Mouse (Mus musculus): ENCODE measurements around the gene Sephs2.
"Not testable (repeated sequence)": the region's sequence is repeated elsewhere in the genome, so short reads cannot be mapped to it uniquely, and the experiment has no call there.

The Sephs2 gene

DNA sequence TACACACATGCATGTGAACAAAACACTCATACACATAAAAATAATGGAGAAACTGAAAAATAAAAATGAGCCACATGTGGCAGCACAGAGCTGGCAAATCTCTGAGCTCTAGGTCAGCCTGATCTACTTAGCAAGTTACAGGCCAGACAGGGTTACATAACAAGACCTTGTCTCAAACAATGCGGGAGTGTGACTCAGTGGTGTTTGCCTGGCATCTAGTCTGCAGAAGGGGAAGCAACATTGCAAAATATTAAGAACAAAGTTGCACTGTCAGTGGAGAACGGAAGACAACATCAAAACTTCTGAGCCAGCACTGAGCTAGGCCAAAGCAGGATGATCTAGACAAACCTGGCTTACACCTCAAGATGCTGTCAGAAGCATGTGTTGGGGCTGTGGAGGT is 3.6 kb downstream of the Sephs2 start:
- no peak for DNase-seq

DNA sequence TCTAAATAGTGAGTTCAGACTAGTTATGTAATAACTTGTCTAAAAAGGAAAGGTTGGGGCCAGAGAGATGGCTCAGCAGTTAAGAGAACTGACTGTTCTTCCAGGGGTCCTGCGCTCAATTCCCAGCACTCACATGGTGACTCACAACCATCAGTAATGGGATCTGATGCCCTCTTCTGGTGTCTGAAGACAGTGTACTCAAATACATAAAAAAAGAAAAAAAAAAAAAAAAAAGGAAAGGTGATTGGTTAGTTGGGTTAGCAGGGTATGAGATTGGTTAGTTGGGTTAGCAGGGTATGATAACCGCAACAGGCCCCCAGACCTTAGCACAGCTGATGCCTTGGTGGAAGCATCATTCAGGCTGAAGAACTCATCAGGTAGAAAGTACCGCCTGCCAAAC is 10.3 kb downstream of the Sephs2 start:
- DNase-seq = no peak

DNA sequence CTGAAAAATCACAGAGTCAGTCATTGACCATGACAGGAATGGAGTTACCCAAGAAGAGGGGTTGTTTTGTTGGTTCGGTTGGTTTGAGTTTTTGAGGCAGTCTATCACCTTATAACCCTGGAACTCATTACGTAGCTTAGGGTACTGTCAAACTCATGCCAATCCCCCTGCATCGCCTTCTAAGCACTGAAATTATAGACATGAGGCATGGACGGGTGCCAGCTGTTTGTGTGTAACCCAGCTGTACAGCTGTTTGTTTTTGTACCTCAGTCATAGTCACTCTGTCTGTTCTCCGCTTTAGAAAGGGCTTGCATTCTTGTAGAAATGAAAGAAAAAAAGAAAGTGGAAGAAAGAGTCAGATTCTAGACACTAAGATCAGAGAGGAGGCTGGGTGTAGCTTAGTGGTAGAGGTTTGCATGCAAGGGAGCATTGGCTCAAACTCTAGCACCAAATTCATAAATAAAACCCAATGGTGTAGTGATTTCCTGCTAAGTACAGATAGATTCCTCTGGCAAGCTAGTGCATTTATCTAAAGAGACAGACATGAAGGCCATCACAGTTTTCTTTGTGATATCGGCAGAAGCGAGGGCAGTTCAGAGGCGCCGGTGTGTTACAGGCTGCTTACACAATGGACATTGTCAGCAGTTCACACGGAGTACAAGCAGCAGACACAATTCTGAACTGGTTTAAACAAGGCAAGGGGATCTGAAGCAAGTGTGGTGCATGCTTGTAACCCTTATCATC is 11.5 kb downstream of the Sephs2 start:
- DNase-seq = no peak

DNA sequence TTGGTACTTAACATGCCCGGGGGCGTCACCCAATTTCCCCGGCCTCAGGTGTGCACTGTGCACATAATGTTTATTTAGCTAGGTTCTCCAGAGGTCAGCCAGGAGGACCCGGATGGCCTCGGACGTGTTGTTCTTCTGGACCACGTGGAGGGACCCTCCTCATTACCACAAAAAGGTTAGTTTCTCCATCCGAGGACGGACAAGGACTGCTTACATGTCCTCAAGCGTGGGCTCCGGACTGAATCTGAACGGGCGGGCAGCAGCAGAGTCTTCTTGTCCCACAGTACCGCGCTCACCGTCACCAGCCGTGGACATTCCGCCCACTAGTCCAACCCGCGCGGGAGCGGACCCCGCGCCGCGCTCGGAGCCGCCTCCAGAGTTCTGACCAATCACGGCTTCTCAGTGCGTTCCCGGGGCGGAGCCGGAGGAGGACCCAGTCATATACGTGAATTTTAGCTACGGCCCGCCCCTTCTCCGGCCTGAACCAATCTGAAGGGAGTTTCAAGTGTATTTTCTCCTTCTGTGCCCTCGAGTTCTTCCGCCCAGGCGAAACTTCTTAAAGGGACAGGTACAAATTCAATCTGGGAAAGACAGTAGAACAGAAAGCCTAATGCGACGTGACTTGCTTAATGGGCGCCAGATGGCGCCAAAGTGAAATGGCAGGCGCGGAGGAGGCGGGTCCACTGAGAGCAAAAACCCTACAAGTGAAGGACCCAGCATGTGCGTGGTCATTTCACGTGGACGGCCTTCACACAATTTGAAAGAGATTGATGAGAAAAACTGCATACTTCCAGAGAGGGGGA is 13.3 kb downstream of the Sephs2 start, which contains the start of gene Dctpp1:
TSS of gene Dctpp1 (minus strand) at position 401 of the 803 bp plus-strand sequence.
- peak; percentile 97 to 98 for DNase-seq

DNA sequence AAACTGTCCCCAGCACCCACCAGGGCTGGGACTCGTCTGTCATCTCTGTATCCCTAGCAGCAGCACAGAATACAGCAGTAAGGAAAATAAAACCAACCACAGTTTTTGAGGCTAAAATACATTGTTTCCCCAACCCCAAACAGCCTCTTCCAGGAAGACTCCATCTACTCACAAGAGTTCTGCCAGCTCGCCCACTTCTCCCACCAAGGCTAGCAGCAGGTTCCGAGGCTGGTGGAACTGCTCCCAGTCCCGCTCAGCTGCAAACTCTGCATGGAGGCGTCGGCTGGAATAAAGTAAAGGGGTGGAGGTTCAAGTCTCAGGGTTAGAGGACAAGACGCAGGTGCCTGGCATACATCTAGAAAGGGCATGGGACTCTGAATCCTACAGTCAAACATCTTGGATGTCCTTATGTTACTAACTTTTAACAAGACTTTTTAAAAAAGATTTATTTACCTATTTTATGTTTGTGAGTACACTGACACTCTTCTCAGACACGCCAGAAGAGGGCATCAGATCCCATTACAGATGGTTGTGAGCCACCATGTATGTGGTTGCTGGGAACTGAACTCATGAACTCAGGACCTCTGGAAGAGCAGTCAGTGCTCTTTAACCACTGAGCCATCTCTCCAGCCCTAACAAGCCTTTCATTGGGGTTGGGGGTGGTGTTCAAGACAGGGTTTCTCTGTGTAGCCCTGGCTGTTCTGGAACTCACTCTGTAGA is 14.5 kb downstream of the Sephs2 start:
- no peak for DNase-seq

DNA sequence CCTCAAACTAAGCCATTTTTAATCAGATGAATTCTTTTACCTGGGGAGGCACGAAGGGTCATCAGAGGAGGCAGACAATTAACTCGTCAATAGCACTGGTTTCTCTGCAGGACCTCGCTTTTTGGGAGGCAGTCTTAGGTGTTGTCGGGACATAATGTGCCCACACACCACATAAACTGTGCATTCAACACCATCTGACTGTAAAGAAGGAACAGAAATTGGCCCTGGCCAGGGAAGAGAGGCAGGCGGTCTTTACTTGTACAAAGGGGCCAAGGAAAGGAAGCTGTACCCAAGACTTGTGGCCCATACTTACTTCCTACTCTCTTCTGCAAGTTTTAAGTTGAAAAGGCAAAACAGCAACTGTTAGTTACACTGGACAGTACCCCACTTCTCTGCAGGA is 17.3 kb downstream of the Sephs2 start:
- no peak for DNase-seq

DNA sequence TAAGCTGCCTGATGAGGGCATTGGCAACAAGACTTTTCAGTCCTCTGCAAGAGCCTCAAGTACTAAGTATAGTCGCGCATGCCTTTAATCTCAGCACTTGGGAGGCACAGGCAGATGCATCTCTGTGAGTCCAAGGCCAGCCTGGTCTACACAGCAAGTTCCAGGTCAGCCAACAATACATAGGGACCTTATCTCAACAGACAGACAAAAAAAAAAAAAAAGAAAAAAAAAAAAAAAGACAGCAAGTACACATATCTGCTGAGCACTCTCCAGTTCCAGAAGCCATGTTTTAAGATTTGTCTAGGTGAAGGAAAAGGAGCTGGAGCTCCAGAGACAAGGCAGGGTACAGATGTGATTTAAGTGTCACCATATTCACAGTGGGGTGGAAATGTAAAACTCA is 17.9 kb downstream of the Sephs2 start:
- no peak for DNase-seq

DNA sequence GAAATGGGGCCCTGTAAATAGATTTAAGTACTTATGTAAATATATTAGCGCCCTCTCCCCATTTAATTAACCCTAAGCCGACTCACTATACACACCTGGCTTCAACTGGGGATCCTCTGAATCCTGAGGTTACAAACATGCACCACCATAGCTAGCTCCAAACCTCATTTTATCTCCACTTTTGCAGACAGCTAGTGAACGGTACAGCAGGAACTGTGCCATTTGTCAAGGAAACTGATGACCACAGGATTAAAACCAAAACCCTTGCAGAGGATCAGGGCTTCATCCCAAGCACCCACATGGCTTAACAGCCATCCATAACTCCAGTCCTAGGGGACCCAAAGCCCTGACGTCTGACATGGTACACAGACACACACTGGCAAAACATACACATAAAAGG is 18.8 kb downstream of the Sephs2 start:
- DNase-seq = no peak

DNA sequence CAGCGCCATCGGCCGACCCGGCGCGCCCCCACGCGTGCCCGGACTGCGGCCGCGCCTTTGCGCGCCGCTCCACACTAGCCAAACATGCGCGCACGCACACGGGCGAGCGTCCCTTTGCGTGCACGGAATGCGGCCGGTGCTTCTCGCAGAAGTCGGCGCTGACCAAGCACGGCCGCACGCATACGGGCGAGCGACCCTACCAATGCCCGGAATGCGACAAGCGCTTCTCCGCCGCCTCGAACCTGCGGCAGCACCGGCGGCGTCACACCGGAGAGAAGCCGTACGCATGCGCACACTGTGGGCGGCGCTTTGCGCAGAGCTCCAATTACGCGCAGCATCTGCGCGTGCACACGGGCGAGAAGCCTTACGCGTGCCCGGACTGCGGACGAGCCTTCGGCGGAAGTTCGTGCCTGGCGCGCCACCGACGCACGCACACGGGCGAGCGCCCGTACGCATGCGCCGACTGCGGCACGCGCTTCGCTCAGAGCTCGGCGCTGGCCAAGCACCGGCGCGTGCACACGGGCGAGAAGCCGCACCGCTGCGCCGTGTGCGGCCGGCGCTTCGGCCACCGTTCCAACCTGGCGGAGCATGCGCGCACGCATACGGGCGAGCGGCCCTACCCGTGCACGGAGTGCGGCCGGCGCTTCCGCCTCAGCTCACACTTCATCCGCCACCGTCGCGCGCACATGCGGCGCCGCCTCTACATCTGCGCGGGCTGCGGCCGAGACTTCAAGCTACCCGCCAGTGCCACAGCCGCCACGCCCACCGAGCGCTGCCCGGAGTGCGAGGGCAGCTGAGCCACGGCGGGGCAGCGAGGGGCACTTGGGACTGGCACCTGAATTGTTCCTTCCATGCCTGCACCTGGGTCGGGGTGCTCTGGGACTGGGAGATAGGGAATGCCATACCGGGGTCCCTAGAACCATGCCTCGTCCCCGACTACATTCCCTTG is 19.8 kb downstream of the Sephs2 start:
- peak; percentile 97 to 98 for DNase-seq

DNA sequence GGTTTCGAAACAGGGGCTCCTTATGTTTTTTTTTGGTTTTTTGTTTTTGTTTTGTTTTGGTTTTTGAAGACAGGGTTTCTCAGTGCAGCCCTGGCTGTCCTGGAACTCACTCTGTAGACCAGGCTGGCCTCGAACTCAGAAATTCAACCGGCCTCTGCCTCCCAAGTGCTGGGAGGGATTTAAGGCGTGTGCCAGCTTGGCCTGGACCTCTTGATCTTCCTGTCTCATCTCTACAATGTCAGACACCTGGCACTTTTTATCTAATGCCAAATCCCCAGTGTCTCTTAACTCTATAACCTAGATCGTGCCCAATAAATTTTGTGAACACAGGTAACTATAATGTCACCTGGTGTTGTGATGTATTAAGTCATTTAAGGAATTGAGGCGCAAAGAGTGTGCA is 20.5 kb downstream of the Sephs2 start:
- no peak for DNase-seq

DNA sequence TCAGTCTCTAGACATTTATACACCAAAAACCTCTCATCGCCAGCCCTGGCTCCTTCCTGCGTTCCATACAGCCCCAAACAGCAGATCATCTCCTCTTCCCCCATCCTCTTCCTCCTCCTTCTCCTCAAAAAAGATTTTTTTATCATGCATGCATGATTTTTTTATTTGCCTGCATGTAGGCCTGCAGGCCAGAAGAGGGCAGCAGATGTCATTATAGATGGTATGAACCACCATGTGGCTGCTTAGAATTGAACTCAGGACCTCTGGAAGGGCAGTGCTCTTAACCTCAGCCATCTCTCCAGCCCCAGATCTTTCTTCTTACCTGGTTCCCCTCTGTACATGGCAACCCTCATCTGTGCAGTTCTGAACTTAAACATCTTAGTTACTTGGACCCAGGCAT is 21.4 kb downstream of the Sephs2 start:
- DNase-seq = peak in 1 of 2 experiments; percentile 37

DNA sequence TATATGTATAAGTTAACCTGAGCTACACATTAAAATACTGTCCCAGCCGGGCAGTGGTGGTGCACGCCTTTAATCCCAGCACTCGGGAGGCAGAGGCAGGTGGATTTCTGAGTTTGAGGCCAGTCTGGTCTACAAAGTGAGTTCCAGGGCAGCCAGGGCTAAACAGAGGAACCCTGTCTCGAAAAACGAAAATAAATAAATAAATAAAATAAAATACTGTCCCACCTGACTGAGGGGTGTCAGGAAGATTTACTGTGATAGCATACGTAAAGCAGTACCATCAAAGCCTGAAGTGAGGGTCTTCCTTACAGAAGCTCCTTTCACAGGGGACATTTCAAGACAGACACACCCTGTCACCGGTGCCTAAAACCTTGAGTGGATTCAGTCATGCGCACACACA is 23.3 kb downstream of the Sephs2 start:
- DNase-seq = not testable (repeated sequence)

DNA sequence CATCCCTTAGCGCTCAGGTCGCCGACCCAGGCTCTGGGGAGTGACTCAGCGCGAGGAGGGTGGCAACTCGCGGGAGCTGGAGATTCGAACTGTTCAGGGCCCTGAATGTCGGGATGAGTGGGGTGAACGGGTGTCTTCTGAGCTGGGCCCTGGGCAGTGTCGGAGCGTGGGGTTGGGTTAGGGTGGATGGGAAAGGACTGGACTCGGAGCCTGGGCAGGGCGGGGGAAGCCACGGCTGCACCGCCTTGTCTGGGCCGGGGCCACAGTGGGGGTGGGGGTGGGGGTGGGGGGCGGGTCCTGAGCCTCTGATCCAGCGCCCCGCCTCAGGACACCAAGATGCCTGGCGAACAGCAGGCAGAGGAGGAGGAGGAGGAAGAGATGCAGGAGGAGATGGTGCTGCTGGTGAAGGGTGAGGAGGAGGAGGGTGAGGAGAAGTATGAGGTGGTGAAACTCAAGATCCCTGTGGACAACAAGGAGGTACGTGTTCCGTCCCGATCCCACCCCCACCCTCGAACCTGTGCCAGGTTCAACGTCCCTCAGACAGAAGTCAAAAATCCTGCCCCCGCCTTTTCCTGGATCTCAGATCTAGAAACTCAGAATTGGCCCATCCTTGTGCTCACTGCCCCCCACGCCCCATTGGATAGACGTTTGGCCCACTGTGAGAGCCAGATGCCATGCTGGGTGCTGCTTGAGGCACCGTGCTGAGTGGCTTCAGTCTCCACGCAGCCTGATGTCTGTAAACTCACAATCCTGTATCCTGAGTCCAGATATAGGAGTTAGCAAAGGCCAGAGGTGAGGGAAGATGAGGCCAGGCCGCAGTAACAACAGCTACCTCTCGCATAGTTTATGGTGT is 29.0 kb downstream of the Sephs2 start:
- DNase-seq = peak in 1 of 2 experiments; percentile 25

DNA sequence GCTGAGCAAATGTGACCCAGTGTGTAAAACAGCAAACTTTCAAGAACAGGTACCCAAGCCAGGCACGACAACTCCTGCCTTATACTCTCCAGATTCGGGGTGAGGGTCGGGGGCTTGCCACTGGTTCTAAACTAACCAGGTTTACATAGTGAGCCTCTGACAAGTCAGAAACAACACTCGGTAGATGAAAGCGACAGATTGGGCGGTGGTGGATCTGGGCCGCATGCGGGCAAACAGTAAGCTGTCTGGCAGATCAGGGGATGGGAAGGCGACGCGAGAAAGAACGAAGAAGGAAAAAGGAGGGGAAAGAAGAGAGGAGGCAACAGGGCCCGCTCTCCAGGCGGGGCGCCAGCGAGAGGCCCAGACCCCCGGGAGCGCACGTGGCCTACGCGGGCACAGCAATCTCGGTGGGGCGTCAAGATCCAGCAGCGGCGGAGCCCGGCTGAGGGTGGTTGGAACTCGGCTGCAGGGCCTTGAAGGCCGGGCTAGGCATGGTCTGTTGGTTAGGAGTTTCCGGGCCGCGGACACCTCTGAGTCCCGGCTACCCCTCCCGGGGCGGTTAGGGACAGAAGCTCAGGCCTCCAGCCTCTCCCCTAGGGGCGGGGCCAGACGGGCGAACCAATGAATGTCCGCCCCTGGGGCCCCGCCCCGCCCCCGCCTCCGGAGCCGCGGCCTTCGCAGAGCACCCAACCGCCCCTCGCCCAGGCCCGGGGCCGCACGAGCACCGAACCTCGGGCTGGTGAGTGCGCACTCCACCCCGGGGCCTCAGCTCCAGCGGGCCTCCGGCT is 29.8 kb downstream of the Sephs2 start, which contains the start of gene Zfp771:
TSS of gene Zfp771 (plus strand) at position 405 of the 788 bp plus-strand sequence.
- DNase-seq = peak; percentile 98 to 99

DNA sequence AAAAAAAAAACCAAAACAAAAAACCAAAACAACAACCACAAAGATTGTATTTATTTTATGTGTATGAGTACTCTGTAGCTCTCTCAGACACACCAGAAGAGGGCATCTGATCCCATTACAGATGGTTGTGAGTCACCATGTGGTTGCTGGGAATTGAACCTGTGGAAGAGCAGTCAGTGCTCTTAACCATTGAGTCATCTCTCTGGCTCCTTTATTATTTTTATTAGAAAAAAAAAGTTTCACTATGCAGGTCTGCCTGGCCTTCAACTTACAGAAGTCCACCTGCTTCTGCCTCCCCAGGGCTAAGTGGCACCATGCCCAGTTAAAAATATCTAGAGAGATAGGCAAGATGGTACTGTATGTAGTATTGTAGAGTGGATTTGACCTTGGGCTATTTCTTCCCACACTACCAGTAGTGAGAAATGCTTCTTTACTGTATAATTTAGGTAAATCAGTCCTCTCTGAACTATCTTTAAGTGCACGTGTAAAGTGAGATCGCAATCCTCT is 30.4 kb downstream of the Sephs2 start:
- no peak for DNase-seq

DNA sequence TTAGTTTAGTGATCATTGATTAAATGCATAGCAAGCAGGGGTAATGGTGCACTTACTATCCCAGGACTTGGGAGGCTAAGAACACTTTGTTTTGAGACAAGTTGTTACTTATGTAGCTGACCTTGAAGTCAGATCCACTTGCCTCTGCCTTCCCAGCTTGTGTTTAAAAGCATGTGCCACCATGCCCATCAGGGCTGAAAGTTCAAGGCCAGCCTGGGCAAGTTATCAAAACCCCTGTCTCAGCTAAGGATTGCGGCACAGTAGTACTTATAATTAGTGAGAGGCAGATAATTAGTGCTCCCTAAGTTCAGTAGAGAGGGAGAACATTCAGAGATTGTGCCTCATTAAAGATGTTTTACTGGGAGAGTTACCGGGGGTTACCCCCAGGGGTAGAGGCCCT is 39.1 kb downstream of the Sephs2 start:
- DNase-seq = no peak

DNA sequence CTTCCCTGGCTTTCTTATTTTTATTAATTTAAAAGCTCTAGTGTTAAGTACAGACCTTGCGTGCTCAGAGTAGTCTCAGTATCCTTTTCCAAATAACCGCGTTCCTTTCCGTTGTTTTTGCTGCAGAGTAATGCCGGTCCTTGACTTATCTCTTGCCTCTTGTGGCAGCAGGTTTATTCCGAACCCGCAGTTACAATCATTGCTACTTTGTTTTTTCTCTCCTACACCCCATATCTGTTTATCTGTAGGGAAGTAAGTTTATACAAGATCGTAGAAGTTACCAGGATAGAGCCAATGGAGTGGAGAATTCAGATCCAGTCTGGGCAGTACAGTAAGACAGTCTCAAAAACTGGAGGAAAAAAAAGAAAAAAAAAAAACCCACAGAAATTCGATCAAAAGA is 40.1 kb downstream of the Sephs2 start:
- DNase-seq = no peak

DNA sequence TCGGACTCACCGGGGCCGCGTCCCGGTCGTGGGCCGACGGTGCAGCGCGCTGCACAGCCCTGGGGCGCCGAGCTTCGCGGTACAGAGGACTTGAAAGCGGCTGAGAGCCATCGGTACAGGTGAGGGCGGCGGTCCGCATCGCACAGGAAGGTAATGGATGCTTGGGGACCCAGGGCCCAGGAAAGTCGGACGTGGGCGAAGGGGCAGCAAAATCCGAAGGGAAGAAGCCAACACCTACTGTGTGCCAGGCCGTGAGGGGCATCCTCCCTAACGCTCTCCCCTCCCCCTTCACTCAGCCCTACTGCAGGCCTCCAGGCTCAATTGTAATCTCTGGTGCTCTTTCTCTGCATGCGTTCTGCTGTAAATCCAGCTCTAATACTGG is 40.5 kb downstream of the Sephs2 start:
- no peak for DNase-seq

DNA sequence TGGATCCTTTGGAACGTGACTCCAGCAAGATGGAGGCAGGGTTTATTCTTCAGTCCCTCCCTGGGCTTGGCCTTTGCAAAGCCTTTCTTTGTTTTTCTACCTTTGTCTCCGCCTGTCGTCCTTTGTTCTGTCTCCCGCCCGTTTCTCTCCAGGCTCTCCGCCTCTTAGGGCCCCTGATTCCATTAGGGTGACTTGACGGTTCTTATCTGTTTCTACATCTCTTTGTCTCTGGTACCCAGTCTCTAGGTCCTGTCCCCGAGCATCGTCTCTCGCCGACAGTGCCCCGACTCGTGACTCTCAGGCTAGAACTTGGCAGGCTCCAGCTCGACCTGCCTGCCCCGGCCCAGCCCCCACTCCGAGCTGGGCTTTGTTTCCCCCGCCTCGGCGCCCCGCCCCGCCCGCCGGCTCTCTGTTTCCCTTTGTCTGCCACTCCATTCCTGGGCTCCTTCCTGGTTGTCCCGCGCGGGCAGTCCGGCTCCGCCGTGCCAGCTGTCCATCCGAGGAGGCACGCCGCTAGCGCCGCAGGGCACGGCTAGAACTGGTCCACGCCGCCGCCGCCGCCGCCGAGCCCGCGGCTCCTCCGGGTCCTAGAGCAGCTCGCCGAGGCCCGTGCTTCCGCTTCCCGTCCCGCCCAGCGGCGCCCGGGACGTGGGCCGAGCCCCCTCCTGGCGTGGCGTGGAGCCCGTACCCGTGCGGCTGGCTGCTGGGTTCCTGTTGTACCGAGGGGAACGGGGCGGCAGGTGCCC is 41.1 kb downstream of the Sephs2 start, which contains the start of the genes Zfp553 and Sept1:
TSS of gene Zfp553 (plus strand) at position 440 of the 746 bp plus-strand sequence.
TSS of gene Sept1 (minus strand) at position 509 of the 746 bp plus-strand sequence.
- DNase-seq = peak; percentile 88 to 93
